Mouse (Mus musculus): ENCODE measurements around the gene Acsbg1.

Acsbg1 gene

DNA sequence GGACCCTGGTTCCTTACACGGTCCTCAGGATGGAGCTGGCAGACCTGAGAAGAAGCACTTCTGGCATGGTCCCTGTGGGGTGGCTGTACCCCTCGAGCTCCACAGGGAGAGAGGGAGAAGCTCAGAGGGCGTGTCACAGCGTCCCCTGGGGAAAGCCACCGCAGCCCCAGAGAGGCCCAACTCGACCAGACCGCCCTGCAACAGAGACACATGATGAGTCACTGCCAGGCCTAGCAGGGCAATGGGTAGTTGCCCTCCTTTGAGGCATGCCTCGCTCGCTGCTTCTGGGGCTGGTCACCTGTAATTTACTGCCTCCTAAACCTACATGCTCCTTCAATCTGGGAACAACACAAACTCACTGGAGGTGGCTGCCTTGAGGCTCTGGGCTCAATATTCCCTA lies 15.4 kb downstream of the Acsbg1 start:
- no peak for DNase-seq (ENCODE audit: low read depth, low spot score)
- no peaks in the 10 kb centered on the region for H3K36me3 ChIP-seq (ENCODE audit: control insufficient read depth, insufficient read depth, low read length, poor library complexity, severe bottlenecking)
- H3K27me3 ChIP-seq (ENCODE audit: control insufficient read depth, insufficient read depth, low read length, poor library complexity, severe bottlenecking), result no peaks in the 10 kb centered on the region

DNA sequence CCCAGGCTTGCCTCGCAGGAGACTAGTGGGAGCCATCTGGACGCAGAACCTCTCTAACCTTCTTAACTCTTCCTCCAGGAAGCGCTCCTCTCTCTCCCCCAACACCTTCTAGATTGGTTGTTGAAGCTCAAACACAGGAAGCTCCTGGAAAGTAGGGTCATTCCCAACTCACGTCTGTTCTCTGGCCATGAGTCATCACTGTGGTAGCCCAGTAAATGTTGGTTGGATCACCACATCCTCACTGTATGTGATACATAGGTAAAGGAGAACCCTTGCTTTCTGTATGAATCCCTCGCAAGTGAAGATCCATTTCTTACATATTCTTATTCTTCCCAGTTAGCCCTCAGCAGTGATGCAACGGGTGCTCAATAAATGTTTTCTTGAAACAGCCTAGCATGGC lies 16.1 kb downstream of the Acsbg1 start:
- Histone ChIP-seq H3K27me3 (ENCODE audit: control insufficient read depth, insufficient read depth, low read length, poor library complexity, severe bottlenecking) (no peaks in the 10 kb centered on the region), H3K36me3 (ENCODE audit: control insufficient read depth, insufficient read depth, low read length, poor library complexity, severe bottlenecking) (no peaks in the 10 kb centered on the region)
- DNase-seq (ENCODE audit: low read depth, low spot score), result no peak

DNA sequence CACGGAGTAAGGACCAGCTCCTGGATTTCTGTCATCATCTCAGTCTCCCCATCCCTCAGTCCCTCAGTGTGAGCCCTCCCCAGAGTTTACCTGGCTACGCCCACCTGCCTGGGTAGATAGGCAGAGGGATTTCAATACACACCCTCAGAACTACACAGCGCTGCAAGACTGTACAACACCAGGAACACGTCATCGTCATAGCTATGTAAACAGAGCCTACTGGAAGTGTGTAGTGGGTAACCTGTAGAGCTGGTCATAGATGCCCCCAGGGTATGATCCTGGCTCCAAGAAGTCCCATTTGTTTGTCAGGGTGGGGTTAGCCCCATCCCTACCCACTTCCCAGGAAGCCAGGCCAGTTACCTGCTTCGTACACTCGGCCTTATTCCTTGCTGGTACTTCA lies 18.5 kb downstream of the Acsbg1 start:
- H3K27me3 ChIP-seq (ENCODE audit: control insufficient read depth, insufficient read depth, low read length, poor library complexity, severe bottlenecking), result no peaks in the 10 kb centered on the region
- H3K36me3 ChIP-seq (ENCODE audit: control insufficient read depth, insufficient read depth, low read length, poor library complexity, severe bottlenecking), result no peaks in the 10 kb centered on the region
- DNase-seq (ENCODE audit: low read depth, low spot score), result no peak

DNA sequence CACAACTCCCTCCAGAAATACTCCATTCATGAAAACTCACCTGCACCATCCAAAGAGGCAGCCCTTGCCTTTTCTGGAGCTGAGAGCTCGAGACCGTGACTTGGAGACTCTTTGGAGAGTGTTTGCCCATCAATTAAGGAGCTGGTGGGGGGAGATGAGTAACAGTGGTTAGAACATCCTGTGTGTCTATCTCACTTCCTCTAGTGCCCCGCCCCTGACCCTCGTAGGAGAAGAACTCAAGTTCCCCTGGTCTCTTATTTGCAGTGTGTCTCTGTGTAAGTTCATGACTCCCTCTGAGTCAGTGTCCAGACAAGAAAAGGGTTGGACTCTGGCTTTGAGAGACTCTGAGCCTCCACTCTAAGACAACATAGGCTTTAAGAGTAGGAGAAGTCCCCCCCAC lies 19.1 kb downstream of the Acsbg1 start:
- peak; percentile 12 for DNase-seq (ENCODE audit: low read depth, low spot score)
- Histone ChIP-seq H3K36me3 (ENCODE audit: control insufficient read depth, insufficient read depth, low read length, poor library complexity, severe bottlenecking) (no peaks in the 10 kb centered on the region), H3K27me3 (ENCODE audit: control insufficient read depth, insufficient read depth, low read length, poor library complexity, severe bottlenecking) (no peaks in the 10 kb centered on the region)

DNA sequence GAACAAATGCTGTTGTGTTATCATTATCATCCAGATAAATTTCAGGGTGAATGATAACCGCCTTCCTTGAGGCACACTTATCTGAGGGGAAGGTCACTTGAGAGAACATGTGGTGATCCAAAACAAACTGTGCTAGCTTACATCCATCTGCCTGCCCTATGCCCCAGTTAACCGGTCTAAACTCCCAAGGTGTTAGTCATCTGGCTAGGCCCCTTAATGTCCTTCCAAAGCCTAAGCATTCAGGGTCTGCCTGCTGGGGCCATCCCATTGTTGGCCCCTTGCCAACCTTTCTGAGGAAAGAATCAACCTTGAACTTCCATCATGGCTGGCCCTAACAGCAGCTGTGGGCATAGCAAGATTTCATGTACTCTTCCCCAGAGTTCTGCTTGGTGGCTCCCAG lies 19.5 kb downstream of the Acsbg1 start:
- H3K36me3 ChIP-seq (ENCODE audit: control insufficient read depth, insufficient read depth, low read length, poor library complexity, severe bottlenecking), result no peaks in the 10 kb centered on the region
- DNase-seq (ENCODE audit: low read depth, low spot score), result no peak

DNA sequence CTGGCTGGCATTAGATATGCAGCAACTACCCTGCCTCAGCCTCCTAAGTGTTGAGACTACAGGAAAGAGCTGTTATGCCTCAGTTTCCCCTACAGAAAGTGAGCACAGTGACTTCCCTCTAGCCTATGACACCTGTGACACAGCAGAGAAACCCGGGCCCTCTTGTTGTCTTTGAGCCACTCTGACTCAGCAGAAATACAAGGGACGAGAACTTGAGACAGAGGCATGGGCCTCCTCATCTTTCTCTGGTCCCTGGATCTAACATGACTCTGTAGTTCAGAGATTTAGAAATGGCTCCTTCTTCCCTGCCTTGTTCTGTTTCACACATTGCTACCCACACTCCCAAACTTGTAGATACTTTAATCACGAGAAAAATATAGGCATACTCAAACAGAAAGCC lies 20.1 kb downstream of the Acsbg1 start:
- H3K36me3 ChIP-seq (ENCODE audit: control insufficient read depth, insufficient read depth, low read length, poor library complexity, severe bottlenecking), result no peaks in the 10 kb centered on the region
- no peak for DNase-seq (ENCODE audit: low read depth, low spot score)
- H3K27me3 ChIP-seq (ENCODE audit: control insufficient read depth, insufficient read depth, low read length, poor library complexity, severe bottlenecking), result no peaks in the 10 kb centered on the region

More for the DNA sequence above, 19.5 kb downstream of the Acsbg1 start:
- no peaks in the 10 kb centered on the region for H3K27me3 ChIP-seq (ENCODE audit: control insufficient read depth, insufficient read depth, low read length, poor library complexity, severe bottlenecking)

DNA sequence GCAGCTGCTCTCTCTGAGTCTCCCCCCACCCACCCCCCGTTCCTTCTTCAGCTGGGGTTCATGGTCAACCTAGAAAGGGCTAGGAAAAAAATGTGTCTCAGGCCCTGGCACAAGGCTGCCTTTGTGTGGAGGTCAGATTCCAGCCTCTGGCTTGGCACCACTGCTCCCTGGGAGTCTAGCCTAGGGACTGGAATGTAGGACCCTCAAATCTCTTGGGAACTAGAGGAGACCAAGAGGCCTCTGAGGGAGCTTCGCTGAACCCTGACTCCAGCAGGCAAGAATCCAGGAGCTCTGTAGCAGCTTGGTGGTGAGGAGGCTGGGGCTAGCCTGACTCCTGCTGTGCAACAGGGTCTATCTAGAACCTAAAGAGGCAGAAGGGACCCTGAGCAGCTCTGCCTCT lies 22.5 kb downstream of the Acsbg1 start:
- DNase-seq (ENCODE audit: low read depth, low spot score), result no peak
- no peaks in the 10 kb centered on the region for H3K36me3 ChIP-seq (ENCODE audit: control insufficient read depth, insufficient read depth, low read length, poor library complexity, severe bottlenecking)
- H3K27me3 ChIP-seq (ENCODE audit: control insufficient read depth, insufficient read depth, low read length, poor library complexity, severe bottlenecking), result no peaks in the 10 kb centered on the region

DNA sequence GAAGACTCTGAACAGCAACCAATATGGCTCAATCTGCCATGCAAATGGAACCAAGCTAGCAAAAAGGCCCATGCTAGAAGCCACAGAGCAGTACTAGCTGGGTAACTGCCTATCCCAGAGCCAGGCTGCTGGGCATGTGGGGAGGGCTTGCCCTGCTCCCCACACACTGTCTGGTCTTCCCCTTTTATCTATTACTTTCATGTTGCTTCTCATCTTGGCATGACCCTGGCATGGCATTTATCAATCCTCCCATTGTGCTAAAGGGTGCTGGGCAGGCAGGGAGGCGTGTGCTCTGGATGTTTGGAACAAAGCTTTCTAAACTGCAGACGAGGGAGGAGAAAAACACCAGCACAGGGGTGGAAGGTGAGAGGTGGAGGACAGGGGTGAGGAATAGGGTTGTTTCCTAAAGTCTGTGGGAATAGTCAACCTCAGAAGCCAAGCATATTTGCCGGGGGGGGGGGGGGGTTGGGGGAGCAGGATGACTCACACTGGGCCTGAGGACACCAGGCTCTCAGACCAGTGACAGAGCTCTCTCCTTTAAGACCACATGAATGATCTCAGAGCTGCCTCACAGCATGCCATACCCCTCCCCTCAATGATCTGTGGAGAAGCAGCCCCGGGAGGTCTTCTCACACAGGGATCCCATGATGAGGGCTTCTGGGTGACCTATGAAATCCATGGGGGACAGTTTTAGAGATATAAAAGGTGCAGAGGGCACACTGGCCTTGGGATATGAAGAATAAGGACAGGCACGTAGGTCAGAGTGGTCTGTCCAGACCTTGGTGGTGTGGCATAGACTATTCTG lies 24.0 kb downstream of the Acsbg1 start:
- DNase-seq (ENCODE audit: low read depth, low spot score), result no peak
- no peaks in the 10 kb centered on the region for H3K36me3 ChIP-seq (ENCODE audit: control insufficient read depth, insufficient read depth, low read length, poor library complexity, severe bottlenecking)
- H3K27me3 ChIP-seq (ENCODE audit: control insufficient read depth, insufficient read depth, low read length, poor library complexity, severe bottlenecking), result no peaks in the 10 kb centered on the region

DNA sequence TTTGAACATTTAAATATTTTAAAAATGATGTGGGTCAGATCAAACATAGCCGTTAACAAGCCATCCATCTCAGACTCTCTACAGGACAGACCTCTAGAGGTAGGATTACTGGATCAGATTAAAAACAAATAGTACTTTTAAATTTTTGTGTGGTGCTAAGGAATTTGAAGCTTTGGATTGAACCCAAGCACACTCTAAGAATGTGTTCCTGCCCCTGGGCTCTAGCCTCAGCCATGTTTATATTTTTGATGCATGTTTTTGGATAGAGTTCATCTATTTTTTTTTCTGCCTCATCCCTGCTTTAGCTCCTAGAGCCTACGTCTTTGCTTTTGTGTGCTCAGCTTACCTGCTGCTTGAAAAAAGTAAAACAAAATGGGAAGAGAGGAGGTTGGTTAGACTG lies 28.3 kb downstream of the Acsbg1 start:
- H3K36me3 ChIP-seq (ENCODE audit: control insufficient read depth, insufficient read depth, low read length, poor library complexity, severe bottlenecking), result no peaks in the 10 kb centered on the region
- no peaks in the 10 kb centered on the region for H3K27me3 ChIP-seq (ENCODE audit: control insufficient read depth, insufficient read depth, low read length, poor library complexity, severe bottlenecking)
- no peak for DNase-seq (ENCODE audit: low read depth, low spot score)

DNA sequence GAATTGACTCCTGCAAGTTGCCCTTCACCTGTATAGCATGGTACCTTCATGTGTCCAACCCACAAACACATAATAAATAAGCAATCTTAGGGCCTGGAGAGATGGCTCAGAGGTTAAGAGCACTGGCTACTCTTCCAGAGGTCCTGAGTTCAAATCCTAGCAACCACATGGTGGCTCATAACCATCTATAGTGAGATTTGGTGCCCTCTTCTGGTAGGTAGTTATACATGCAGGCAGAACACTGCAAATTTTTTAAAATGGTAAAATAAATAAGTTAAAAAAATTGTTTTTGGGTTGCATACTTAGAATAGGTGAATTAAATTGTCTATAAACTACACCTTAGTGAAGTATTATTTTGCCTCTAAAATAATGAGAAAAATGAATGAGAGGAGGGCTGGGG lies 30.8 kb downstream of the Acsbg1 start:
- Histone ChIP-seq H3K36me3 (ENCODE audit: control insufficient read depth, insufficient read depth, low read length, poor library complexity, severe bottlenecking) (no peaks in the 10 kb centered on the region), H3K27me3 (ENCODE audit: control insufficient read depth, insufficient read depth, low read length, poor library complexity, severe bottlenecking) (no peaks in the 10 kb centered on the region)
- no peak for DNase-seq (ENCODE audit: low read depth, low spot score)

DNA sequence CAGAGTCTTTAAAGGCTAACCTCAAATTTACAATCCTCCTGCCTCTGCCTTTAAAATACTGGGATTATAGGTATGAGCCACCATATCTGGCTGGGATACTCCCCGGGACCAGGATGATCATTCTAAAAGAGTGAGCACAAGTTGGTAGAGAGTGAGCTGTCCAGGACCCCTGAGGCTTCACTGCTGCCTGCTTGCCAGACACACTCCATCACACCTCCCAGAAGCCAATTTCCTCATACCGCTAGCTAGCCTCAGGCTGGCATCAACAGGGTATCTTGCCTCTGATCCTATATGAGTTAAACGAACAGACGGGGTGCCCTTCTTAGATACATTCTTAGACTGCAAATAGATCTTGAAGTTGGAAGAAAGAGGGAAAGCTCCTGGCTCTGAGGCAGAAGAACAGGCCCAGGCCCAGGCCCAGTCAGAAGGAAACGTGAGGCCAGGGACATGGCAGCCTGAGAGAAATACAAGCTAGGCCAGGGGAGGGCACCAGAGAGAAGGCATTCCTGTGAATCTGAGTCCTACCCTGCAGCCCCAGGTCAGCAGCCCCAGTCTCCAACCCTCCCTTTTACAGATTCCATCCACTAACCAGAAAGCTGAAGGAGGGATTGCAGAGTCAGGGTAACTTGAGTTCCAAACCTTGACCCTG lies 31.9 kb downstream of the Acsbg1 start:
- DNase-seq (ENCODE audit: low read depth, low spot score), result no peak
- Histone ChIP-seq H3K27me3 (ENCODE audit: control insufficient read depth, insufficient read depth, low read length, poor library complexity, severe bottlenecking) (no peaks in the 10 kb centered on the region), H3K36me3 (ENCODE audit: control insufficient read depth, insufficient read depth, low read length, poor library complexity, severe bottlenecking) (no peaks in the 10 kb centered on the region)

DNA sequence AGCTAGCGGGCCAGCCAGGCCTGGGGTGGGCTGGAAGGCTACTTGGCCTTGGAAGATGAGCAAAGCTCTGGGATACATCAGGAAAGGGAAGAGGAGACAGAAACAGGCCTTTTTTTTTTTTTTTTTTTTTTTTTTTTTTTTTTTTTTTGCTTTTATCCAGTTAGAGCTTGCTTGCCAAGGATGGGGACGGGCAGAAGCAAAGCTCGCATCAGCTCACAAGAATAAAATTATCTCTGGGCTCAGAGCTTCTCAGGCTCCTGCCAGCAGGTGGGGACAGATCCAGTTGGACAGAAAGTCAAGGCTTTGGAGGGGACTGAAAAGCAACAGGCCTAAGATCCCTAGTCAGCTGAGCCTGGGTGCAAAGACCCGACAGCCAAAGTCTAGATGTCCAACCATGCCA lies 32.9 kb downstream of the Acsbg1 start:
- DNase-seq (ENCODE audit: low read depth, low spot score), result no peak
- H3K36me3 ChIP-seq (ENCODE audit: control insufficient read depth, insufficient read depth, low read length, poor library complexity, severe bottlenecking), result no peaks in the 10 kb centered on the region
- no peaks in the 10 kb centered on the region for H3K27me3 ChIP-seq (ENCODE audit: control insufficient read depth, insufficient read depth, low read length, poor library complexity, severe bottlenecking)

DNA sequence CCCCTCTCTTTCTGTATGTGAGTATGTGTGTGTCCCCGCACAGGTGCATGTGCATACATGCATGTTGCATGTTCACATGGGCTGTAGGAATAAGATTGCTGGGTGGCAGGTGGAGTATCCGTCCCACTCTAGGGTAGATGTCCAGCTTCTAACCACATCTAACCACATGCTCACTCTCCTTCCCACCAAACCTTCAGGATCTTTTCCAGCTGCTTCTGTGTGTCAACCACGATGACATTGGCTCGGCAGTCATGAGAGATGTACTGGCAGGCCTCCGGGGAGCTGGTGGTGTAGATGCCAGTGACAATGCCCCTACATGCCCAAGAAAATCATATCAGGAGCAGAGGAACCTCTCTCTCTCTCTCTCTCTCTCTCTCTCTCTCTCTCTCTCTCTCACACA lies 34.4 kb downstream of the Acsbg1 start:
- H3K27me3 ChIP-seq (ENCODE audit: control insufficient read depth, insufficient read depth, low read length, poor library complexity, severe bottlenecking), result no peaks in the 10 kb centered on the region
- no peaks in the 10 kb centered on the region for H3K36me3 ChIP-seq (ENCODE audit: control insufficient read depth, insufficient read depth, low read length, poor library complexity, severe bottlenecking)

DNA sequence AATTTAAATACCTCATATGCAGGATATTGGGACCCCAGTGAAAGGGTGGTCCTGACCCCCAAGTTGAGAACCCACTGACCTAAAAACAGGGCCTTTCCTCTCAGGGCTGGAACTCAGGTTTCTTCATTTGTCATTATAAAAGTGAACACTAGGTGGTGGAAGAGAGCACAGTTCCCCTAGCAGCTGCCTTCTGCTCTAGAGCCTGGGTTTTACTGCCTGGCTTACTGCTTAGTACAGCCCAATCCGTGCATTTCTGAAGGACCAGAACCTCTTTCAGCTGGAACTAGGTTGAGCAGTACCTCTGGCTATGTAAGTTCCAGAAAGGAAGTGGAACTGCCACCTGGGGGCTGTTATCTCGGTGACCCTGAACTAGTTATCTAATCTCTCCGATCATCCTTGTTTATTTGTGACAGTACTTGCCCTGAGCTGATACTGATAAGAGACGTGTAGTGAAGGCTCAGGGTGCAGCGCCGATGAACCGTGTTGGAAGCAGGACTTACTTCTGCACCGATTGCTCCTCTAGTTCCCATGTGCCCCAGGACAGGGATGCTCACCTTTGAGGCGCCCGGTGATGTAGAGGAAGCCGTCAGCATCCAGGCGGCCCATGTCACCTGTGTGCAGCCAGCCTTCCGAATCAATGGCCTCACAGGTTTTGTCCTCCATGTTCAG lies 47.4 kb downstream of the Acsbg1 start:
- peak; percentile 63 for DNase-seq (ENCODE audit: low read depth, low spot score)
- no peaks in the 10 kb centered on the region for H3K27me3 ChIP-seq (ENCODE audit: control insufficient read depth, insufficient read depth, low read length, poor library complexity, severe bottlenecking)
- no peaks in the 10 kb centered on the region for H3K36me3 ChIP-seq (ENCODE audit: control insufficient read depth, insufficient read depth, low read length, poor library complexity, severe bottlenecking)

More for the DNA sequence above, 34.4 kb downstream of the Acsbg1 start:
- DNase-seq (ENCODE audit: low read depth, low spot score), result no peak

DNA sequence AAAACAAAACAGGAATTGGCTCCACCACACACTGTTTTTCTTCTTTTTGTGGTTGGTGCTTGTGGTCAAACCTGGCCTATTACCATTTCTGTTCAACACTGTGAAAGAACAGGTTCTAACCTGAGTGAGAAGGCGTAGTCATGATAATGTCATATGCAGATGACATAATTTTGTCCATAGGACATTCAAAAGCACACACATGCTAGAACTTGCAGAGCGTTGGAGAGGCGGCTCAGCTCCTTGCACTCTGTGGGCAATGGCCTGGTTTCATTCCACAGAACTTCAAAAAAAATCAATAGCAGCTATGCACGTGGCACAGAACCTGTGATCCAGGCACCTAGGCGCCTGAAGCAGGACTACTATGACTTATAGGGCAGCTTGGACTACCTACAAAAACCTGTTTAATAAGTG lies 48.9 kb downstream of the Acsbg1 start:
- no peak for DNase-seq (ENCODE audit: low read depth, low spot score)
- H3K36me3 ChIP-seq (ENCODE audit: control insufficient read depth, insufficient read depth, low read length, poor library complexity, severe bottlenecking), result no peaks in the 10 kb centered on the region
- H3K27me3 ChIP-seq (ENCODE audit: control insufficient read depth, insufficient read depth, low read length, poor library complexity, severe bottlenecking), result no peaks in the 10 kb centered on the region
